Mouse (Mus musculus) cerebellum, adult 11-12 months (tissue): ENCODE measurements around the gene Bicd2.

ENCODE experiments used
- DNase-seq: peaks from one replicate; pipeline ENCODE4 v3.0.0; 2022

Bicd2 gene

GRCm38 (mm10) chr13:49341012-49341830 is at the start of gene Bicd2:
Gene Bicd2, plus strand, starts transcription at chr13:49341585.
- DNase-seq: peak; percentile 98

GRCm38 (mm10) chr13:49291949-49292348 is 49.4 kb upstream of the Bicd2 start:
- DNase-seq: no peak

- DNase-seq: no peak
Observed at GRCm38 (mm10) chr13:49294108-49294507, 47.3 kb upstream of the Bicd2 start.

- DNase-seq: no peak
Observed at GRCm38 (mm10) chr13:49296270-49296669, 45.1 kb upstream of the Bicd2 start.

- no peak for DNase-seq
Observed at GRCm38 (mm10) chr13:49298514-49299381, 42.6 kb upstream of the Bicd2 start.

GRCm38 (mm10) chr13:49300771-49301170 is 40.6 kb upstream of the Bicd2 start:
- no peak for DNase-seq

GRCm38 (mm10) chr13:49306771-49307310 is 34.5 kb upstream of the Bicd2 start:
- no peak for DNase-seq

- DNase-seq: no peak
Observed at GRCm38 (mm10) chr13:49307311-49307969, 33.9 kb upstream of the Bicd2 start.

GRCm38 (mm10) chr13:49308206-49308605 is 33.2 kb upstream of the Bicd2 start:
- DNase-seq: no peak

- no peak for DNase-seq
Observed at GRCm38 (mm10) chr13:49308861-49309403, 32.5 kb upstream of the Bicd2 start.

GRCm38 (mm10) chr13:49309501-49309900 is 31.9 kb upstream of the Bicd2 start:
- no peak for DNase-seq

GRCm38 (mm10) chr13:49311642-49312041 is 29.7 kb upstream of the Bicd2 start:
- DNase-seq: no peak

- no peak for DNase-seq
Observed at GRCm38 (mm10) chr13:49316386-49317162, 24.8 kb upstream of the Bicd2 start.

- DNase-seq: no peak
Observed at GRCm38 (mm10) chr13:49317508-49317907, 23.9 kb upstream of the Bicd2 start.

GRCm38 (mm10) chr13:49317914-49318313 is 23.5 kb upstream of the Bicd2 start:
- no peak for DNase-seq

GRCm38 (mm10) chr13:49320040-49320439 is 21.3 kb upstream of the Bicd2 start, which contains the start of gene Fgd3:
Gene Fgd3, minus strand, starts transcription at chr13:49320311.
- peak; percentile 22 for DNase-seq

- DNase-seq: no peak
Observed at GRCm38 (mm10) chr13:49320514-49320913, 20.9 kb upstream of the Bicd2 start.

GRCm38 (mm10) chr13:49321452-49321851 is 19.9 kb upstream of the Bicd2 start:
- DNase-seq: no peak

GRCm38 (mm10) chr13:49322169-49322568 is 19.2 kb upstream of the Bicd2 start:
- DNase-seq: no peak

GRCm38 (mm10) chr13:49322739-49323138 is 18.6 kb upstream of the Bicd2 start:
- no peak for DNase-seq

- no peak for DNase-seq
Observed at GRCm38 (mm10) chr13:49324871-49325270, 16.5 kb upstream of the Bicd2 start.
